Mouse (Mus musculus) liver, embryonic 18 days (tissue): ENCODE results near the gene Gm11020. TPM values are rescaled to one million over a fixed set of nuclear protein-coding genes. Genes with fewer than 3 reads are reported as not detected.

Experiments
- polyA plus RNA-seq: library from polyadenylated mRNA; depleted of rRNA; stranded (reverse); fragments of >200 nt; gene quantifications from 2 replicates; pipeline ENCODE4 v1.2.3, GENCODE M21; 2012; rRNA removed

Gm11020 gene
- polyA plus RNA-seq = not detected in 2 replicates

GRCm38 (mm10) chr8:104321267-104321666, at the start of gene Gm11020:
Gm11020 (plus strand) TSS chr8:104321567.

DNA sequence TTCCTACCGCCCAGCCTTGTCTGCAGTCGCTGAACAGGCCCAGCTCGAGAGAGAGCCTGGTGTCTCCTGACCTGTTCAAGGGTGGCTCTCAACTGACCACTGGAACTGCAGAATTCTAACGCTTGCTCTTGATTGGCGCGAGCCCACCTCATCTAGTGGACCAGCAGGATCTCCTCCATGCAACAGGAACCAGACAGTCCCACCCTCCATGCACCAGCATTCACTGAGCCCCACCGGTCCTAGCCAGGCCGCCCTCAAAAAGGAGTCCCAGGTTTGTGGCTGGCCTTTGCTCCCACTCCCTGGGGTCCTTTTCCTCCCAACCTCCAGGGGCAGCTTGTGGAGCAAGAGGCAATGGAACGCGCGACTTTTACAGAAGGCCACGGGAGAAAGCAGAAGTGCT, 28.3 kb upstream of the Gm11020 start, which contains the start of gene Cmtm2a:
Gene Cmtm2a, minus strand, starts transcription at position 101 of the 400 bp plus-strand sequence.

GRCm38 (mm10) chr8:104309441-104310155, 11.8 kb upstream of the Gm11020 start, which contains the start of the genes Gm45711 and Cmtm1:
Gm45711 (minus strand) TSS chr8:104310081.
Cmtm1 (minus strand) TSS chr8:104310145.

GRCm38 (mm10) chr8:104321930-104322329, 563 bp downstream of the Gm11020 start, which contains the start of gene Cmtm2b:
Cmtm2b (plus strand) TSS chr8:104322230.

DNA sequence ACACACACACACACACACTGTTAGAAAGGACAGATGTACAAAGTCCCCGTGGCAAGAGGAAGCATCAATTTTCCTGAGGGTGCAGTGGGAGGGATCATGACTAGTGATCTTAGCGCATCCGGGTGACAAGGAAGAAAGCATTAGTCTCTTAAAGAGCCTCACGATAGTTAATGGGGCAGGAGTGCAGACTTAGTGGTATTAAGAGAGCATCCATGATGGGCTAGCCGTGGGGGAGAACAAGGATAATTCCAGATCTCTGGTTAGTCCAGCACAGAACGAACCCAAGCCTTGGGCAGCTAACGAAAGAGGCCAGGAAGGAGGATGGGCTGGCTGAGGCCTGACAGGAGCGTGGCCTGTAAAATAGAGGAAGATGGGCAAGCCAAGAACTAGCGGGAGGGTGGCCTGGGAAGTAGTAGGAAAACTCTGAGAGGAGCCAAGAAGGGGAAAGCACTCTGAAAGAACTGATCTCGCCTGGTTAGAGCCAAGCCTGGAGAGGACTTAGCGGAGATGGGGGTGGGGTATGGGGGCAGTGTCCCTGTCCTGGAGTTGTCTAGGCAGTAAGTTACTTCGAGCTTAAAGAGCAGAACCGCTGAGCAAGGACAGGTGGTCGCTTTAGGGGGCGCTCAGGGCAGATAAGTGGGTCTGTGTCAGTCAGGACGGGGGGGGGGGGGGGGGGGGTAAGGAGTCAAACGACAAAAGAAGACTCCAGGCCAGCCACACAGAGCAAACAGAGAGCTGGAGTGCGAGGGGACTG, 18.0 kb downstream of the Gm11020 start, which contains the start of gene Cmtm3:
Gene Cmtm3, plus strand, starts transcription at position 182 of the 754 bp plus-strand sequence.

Other genes with a start within 250 kb of the Gm11020 start
- gene Cdh5, start 219.9 kb upstream of the Gm11020 start, polyA plus RNA-seq = 19.1 and 20.4 TPM in 2 replicates
- gene Bean1, start 151.1 kb upstream of the Gm11020 start, polyA plus RNA-seq = 0.03 and 0.04 TPM in 2 replicates
- 7.2 and 7.5 TPM in 2 replicates for gene Tk2, start 73.0 kb upstream of the Gm11020 start, polyA plus RNA-seq
- 14.2 and 14.7 TPM in 2 replicates for gene Cklf, start 70.7 kb upstream of the Gm11020 start, polyA plus RNA-seq
- not detected in 2 replicates for gene Cmtm2a, start 28.4 kb upstream of the Gm11020 start, polyA plus RNA-seq
- gene Gm45711, start 11.5 kb upstream of the Gm11020 start, polyA plus RNA-seq = not detected in 2 replicates
- not detected in 2 replicates for gene Cmtm1, start 11.4 kb upstream of the Gm11020 start, polyA plus RNA-seq
- not detected in 2 replicates for gene Cmtm2b, start 663 bp downstream of the Gm11020 start, polyA plus RNA-seq
- gene Cmtm3, start 17.8 kb downstream of the Gm11020 start, polyA plus RNA-seq = 20.7 and 22.6 TPM in 2 replicates
- gene Cmtm4, start 74.2 kb downstream of the Gm11020 start, polyA plus RNA-seq = 3.2 and 3.5 TPM in 2 replicates
- 10.1 and 10.7 TPM in 2 replicates for gene Dync1li2, start 121.5 kb downstream of the Gm11020 start, polyA plus RNA-seq
- gene Terb1, start 188.3 kb downstream of the Gm11020 start, polyA plus RNA-seq = 0.01 and 0.02 TPM in 2 replicates
- 17.4 and 19.2 TPM in 2 replicates for gene Nae1, start 213.1 kb downstream of the Gm11020 start, polyA plus RNA-seq
- gene Car7, start 213.1 kb downstream of the Gm11020 start, polyA plus RNA-seq = 0.59 and 0.81 TPM in 2 replicates